Mouse (Mus musculus) gastrocnemius, postnatal 4 days (tissue): ENCODE measurements around the gene Mag. TPM values are rescaled to one million over a fixed set of nuclear protein-coding genes. Genes with fewer than 3 reads are reported as not detected.
"Not testable (repeated sequence)": the region's sequence is repeated elsewhere in the genome, so short reads cannot be mapped to it uniquely, and the experiment has no call there.

Experiments used
- DNase-seq, 2 experiments: peaks; one replicate each; pipeline ENCODE4 v3.0.0; 2021 to 2022; ENCODE audit warnings: low spot score in 2 of 2, mixed read lengths in 2 of 2
- long read RNA-seq, 2 experiments: library from polyadenylated mRNA; stranded (forward); transcript quantifications; one replicate each; pipeline ENCODE4 v2.0.0; 2021
- total RNA-seq, 2 experiments: library from RNA; stranded (reverse); gene quantifications; 2 replicates each; pipeline ENCODE4 v1.2.3; 2021

Gene Mag
- 10 to 100 TPM; 11.8 to 12.3 TPM for total RNA-seq
- long read RNA-seq, experiment 1, partial matches to known transcripts = 3 of 15 reads
- long read RNA-seq, experiment 1, other reads (novel, unspliced or antisense) = 9 of 15 reads
- long read RNA-seq, experiment 2, partial matches to known transcripts = 2 of 7 reads
- long read RNA-seq, experiment 2, other reads (novel, unspliced or antisense) = 5 of 7 reads

- DNase-seq = no peak
These were observed at the start of gene Mag for GRCm38 (mm10) chr7:30914732-30915131. Gene Mag (minus strand): TSS chr7:30914873.

- no peak for DNase-seq
These were observed 49.7 kb upstream of the Mag start for GRCm38 (mm10) chr7:30964366-30964765.

- no peak for DNase-seq
These were observed 48.2 kb upstream of the Mag start for GRCm38 (mm10) chr7:30962862-30963261.

DNA sequence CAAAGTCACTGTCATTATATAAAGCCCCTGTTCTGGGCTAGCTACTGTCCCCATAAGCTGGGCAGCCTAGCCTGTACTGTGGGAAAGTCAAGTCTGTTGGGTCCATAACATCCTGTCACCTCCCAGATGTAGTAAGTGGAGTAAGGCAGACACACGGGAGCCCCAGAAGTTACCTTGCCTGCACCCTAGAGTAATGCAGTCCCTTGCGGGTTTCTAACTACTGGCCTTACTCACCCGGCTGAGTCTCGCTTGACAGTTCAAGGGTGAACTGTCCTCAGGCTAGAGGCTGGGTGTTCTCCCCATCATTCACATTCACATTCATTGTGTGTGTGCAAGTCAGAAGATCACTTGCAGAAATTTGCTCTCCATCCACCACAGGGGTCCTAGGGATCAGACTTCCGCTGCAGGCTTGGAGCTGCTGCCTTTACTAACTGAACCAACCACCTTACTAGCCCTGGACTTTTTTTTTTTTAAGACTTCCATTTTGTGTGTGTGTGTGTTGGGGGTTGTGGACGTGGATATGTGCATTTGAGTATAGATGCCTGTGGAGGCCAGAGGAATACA, 45.2 kb upstream of the Mag start:
- DNase-seq = no peak

- no peak for DNase-seq
These were observed 44.3 kb upstream of the Mag start for GRCm38 (mm10) chr7:30958866-30959487.

DNA sequence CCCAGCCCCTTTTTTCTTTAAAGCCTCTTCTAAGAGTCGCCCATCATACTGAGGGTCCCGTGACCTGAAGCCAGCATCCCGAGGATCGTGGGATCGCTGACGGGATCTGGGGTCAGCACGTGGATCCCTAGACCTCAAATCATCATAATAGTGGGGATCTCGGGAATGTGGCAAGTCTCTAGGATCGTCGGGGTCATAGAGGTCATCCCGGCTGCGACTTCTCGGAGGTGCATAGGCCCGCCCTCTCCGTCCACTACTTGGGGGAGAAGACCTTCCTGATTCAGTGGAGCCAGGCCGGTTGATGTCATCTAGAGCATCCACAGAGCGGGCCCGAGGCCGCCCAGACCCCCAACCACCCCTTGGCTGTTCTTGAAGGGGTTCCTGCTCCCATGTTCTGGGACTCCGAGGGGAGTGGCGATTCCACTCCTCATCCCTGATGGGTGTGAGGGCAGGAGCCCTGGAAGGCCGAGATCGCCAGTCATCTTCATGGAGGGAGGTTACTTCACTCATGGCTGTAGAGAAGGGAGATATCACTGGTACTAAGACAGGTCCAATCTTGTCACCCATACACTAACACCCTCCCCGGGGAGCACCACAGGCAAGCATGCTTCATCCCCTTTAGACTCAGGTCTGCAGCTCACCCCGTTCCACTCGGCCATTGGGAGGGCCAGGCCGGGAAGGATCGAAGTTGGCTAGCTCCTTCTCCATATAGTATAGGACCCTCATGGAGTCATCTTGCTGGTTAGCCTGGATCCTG, 43.6 kb upstream of the Mag start:
- DNase-seq = no peak

DNA sequence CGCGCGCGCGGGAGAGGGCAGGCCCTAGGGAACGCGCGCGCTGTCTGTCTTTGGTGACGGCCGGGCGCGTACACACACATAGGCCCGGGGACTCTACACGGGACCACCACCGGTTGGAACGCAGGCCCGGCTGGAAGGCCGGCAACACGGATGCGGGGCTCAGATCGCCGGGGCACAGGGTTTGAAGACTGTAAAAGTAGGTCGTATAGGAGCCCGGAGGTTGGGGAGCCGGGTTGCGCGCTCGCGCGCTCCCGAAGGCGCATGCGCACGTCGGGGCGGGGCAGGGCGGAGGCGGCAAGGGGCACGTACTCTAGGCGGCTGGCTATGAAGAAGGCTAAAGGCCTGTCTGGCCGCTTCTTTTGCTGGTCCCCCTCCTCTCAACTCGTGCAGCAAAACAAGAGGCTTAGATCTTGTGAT, 42.7 kb upstream of the Mag start:
- peak; percentile 91 to 93 for DNase-seq

DNA sequence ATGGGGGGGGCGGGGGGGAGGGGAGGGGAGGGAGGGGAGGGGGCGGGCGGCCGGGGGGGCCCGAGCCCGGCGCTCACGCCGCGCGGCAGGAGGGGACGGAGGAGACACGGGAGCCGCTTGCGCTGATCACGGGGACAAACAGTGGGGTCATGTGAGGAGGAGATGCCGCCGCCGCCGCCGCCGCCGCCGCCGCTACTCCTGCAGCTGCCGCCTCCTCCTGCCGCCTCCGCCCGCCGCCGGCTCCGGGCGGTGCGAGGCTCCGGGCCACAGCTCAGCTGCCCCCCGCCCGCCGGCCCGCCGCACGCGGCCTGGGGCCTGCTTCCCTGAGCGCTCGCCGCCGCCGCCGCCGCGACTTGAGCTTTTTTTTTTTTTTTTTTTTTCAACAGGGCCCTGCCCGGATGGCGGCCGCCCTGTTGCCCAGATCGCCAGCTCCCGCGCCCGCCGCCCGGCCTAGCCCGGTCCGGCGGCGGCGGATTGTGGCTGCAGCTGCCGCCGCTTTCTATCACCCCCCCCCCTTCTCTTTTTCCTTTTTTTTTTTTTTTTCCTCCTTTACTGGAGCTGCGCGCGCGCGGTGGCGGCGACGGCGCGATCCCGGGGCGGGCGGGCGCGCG, 42.2 kb upstream of the Mag start, which contains the start of gene Usf2:
Gene Usf2, minus strand, starts transcription at position 48 of the 611 bp plus-strand sequence.
- peak; percentile 69 to 84 for DNase-seq

DNA sequence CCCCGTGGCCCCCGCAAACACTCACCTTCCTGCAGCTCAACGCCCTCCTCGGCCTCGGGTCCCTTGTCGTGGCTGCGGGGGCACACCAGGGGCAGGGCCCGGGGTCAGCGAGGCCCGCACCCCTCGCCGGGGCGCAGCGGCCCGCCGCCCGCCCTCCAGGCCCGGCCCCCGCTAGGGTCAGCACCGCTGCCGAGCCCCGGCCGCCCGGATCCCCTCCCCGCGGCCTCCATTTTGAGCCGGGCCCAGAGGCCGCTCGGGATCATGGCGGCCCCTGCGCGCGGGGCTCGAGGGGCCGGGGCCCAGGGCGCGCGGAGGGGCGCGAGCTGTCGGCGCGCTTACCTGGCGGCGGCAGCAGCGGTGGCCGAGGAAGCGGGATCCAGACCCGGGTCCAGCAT, 41.7 kb upstream of the Mag start:
- peak in 1 of 2 experiments; percentile 60 for DNase-seq

DNA sequence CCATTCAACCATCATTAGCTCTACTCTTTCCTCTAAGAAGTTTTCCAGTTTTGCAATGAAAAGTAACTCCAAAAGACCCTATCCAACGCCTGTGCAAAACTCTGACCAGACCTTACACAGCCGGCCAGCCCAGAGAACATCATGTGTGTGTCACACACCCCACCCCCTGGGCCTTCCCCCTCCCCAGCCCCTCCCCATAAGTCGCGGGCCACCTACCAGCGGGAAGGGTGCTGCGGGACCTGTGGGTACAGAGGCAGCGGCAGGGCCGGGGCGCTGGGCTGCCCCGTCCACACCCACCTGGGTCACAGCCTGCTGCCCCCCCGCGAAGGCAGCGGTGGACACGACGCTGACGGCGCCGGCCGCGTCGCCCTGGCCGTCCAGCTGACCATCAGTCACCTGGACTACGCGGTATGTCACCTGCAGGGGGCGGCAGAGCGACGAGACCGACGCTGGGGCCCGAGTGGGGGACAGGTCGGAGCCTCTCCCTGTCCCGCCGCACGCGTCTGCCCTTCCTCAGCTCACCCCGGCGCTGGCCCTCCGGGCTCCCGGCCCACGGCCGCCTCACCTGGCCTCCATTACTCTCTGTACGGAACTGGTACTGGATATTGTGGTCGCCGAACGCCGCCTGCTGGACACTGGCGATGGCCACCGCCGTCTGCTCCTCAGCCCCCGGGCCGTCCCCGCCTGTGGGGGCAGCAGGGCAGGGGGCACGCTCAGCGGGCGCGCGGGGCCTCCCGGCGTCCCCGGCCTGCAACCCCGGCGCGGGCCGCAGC, 41.1 kb upstream of the Mag start:
- peak; percentile 83 to 91 for DNase-seq

DNA sequence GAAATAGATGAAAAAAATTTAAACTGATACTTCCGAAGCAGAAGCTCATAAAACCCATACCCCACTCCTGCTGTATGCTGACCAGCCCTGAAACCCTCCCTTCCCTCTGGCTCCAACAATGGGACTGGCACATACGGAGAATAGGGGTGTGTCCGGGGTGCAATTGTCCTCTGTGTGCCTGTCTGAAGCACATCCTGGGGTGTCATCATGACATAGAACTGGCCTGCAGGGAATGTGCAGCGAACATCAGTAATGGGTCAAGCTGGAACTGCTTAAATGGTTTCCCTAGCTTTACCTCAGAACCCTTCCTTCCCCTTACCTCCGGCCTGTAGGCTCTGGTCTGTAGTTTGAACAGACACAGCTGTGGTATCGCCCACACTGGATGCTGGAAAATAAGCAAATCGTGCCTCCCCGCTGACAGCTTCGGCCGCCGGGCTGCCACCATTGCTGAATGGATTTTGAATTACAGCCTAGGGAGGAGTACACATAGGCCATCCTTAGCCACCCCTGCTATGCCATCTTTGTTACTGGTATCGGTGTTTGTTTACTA, 40.4 kb upstream of the Mag start:
- DNase-seq = no peak

- DNase-seq = peak in 1 of 2 experiments; percentile 15
These were observed 39.4 kb upstream of the Mag start for GRCm38 (mm10) chr7:30954036-30954435.

DNA sequence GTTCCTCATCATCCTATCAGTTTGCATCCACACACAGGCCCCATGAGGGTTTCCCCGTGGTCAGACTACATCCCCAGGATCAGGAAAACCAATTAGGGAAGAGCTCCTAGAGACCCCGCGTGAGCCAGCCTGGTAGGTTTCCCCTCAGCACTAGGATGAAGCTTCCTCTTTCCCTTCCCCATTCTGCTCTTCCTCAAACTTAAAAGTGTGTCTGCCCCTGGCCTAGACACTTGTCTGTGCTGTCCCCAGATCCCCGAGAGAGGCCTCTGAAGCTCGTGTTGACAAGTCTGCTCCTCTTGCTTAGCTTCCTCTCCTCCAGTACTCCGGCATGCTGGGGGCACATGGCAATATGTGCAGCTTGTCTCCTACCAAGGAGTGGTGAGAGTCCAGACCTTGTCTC, 38.8 kb upstream of the Mag start:
- no peak for DNase-seq

DNA sequence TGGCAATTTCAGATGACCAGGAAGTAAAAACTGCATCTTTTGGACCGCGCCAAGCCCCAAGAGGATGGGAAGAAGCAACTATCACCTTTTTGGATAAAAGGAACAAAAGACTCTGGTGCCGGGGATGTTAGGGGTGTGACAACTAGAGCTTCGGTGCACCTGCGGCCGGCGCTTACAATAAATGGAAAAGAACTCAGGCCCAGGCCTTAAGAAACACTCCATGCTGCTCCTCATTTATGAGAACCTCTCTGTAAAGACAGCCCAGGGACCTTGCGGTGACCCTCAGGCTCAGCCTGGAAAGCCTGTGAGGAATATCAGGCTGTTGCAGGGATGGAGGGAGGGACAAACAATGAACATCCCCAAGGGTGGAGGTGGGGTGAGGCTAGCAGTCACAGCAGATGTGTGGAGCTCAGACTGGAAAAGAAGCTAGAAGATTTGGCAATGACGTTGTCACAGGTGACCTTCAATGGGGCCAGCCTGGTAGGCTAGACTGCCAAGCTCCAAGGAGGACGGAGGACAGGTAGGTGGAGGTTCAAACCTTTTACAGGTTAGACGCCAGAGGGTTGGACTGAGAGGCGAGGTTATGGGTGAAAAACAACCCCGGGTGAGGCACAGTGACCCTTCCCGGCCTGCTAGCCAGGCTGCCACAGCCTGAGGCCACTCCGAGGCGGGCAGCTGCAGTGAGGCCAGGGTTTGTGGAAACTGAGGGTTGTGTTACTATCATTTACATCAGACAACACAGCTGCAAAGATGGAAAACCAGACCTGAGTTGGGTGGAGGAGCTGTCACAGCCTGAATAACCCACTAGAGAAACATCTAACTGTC, 38.0 kb upstream of the Mag start:
- DNase-seq = peak in 1 of 2 experiments; percentile 14

- DNase-seq = not testable (repeated sequence)
These were observed 35.2 kb upstream of the Mag start for GRCm38 (mm10) chr7:30949902-30950301.

- DNase-seq = no peak
These were observed 31.2 kb upstream of the Mag start for GRCm38 (mm10) chr7:30945876-30946275.

DNA sequence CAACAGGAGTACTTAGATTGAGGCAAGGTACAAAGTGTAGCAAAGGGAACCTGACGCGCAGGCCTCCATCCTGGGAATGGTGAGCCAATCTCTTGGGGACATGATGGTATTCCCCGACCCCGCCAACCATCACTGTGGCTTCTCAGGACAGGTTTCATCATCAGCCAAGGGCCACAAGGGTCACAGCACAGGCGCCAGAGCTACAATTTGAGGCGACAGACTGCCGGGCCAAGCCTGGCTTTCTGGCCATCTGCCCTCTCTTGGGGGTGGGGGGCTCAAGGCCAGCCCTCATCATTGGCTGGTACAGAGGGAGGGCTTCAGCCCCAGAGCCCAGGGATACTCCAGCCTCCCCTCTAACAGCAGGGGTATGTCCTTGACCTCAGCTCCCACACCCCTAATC, 30.8 kb upstream of the Mag start:
- not testable (repeated sequence) for DNase-seq

- not testable (repeated sequence) for DNase-seq
These were observed 30.0 kb upstream of the Mag start for GRCm38 (mm10) chr7:30944706-30945105.

- DNase-seq = no peak
These were observed 29.4 kb upstream of the Mag start, which contains the start of gene Hamp for GRCm38 (mm10) chr7:30943909-30944635. Gene Hamp (minus strand): TSS chr7:30944032.
